Mouse (Mus musculus): Measurements from ENCODE around the gene Phactr3.

- TF ChIP-seq CTCF (IDR thresholded peaks at IDR 0.05; ENCODE audit: borderline replicate concordance, control insufficient read depth, extremely low read depth, insufficient read depth, low read length, poor library complexity) (no peak), POLR2A (IDR thresholded peaks at IDR 0.05; ENCODE audit: control insufficient read depth, extremely low read depth, insufficient read depth, low read length, poor library complexity) (no peak)
Observed at GRCm38 (mm10) chr2:178326067-178326466, 207.3 kb downstream of the Phactr3 start.
